Mouse (Mus musculus) gastrocnemius, postnatal 4 days (tissue): ENCODE results near the gene Micall2. TPM values are rescaled to one million over a fixed set of nuclear protein-coding genes. Genes with fewer than 3 reads are reported as not detected.
A peak's percentile ranks its signal among the peaks of the same experiment; 100 is the strongest.
"Not testable (repeated sequence)": the region's sequence is repeated elsewhere in the genome, so short reads cannot be mapped to it uniquely, and the experiment has no call there.

Experiments used
- DNase-seq, 2 experiments: peaks; one replicate each; pipeline ENCODE4 v3.0.0; 2021 to 2022; ENCODE audit warnings: low spot score in 2 of 2, mixed read lengths in 2 of 2
- total RNA-seq, 2 experiments: library from RNA; stranded (reverse); gene quantifications; 2 replicates each; pipeline ENCODE4 v1.2.3; 2021

Micall2 gene
- total RNA-seq, 2 experiments from 2014 or later, result 5.5 to 6.1 TPM

GRCm38 (mm10) chr5:139732634-139733107, 3.5 kb downstream of the Micall2 start:
- DNase-seq, result no peak

- DNase-seq, result no peak
Observed at GRCm38 (mm10) chr5:139730712-139731486, 5.2 kb downstream of the Micall2 start.

- DNase-seq, result no peak
Observed at GRCm38 (mm10) chr5:139727261-139727660, 8.9 kb downstream of the Micall2 start.

DNA sequence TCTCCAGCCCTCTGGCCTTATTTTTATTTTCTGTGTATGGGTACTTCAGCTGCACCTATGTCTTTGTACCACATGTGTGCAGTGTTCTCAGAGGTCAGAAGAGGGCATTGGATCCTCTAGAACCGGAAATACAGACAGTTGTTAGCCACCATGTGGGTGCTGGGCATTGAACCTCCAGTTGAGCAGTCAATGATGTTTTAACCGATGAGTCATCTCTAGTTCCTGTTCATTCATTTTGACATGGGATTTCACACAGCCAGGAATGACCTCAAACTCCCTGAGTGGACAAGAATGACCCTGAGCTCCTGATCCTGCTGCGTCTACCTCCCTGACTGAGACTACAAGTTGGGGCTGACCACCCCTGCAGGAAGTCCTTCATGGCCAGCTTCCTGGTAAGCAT, 9.9 kb downstream of the Micall2 start:
- no peak for DNase-seq

- DNase-seq, result no peak
Observed at GRCm38 (mm10) chr5:139724336-139725116, 11.6 kb downstream of the Micall2 start.

DNA sequence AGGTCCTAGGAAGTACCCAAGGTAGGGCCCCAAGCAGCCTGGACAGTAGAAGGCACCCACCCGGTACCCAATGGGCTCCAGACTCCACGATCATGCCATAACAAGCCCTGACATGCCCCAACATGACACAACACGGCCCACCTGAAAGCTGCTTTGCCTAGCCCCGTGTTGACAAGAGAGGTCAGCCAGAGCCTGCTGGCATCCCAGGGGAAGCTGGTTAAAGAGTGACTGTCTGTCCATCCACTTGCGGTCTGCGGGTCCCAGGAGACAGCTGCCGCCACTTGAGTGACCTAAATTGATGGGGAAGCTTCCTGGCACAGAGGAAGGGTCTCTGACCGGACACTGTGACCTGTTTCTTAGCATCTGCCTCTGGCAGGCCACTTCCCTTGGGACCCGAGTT, 13.0 kb downstream of the Micall2 start:
- DNase-seq, result no peak

- no peak for DNase-seq
Observed at GRCm38 (mm10) chr5:139722709-139723108, 13.4 kb downstream of the Micall2 start.

- DNase-seq, result no peak
Observed at GRCm38 (mm10) chr5:139718949-139719348, 17.2 kb downstream of the Micall2 start.

DNA sequence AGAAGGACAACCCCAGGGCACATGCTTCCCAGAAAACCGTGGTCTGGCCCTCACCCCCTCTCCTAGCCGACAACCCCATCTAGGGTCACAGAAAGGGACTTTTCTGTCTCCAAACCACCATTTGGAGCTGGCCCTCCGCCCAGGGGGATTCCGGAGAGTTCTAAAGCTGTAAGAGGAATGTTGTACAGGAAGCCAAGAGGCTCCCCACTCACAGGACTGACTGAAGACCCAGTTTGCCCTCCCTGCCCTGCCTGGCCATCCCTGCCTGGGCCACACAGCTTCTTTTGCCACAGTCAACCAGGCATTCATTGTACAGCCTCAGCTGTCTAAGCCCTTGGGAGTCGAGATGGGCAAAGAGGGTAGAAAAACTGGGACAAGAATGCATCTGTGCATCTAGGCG, 17.6 kb downstream of the Micall2 start:
- DNase-seq, result peak in 1 of 2 experiments; percentile 58

DNA sequence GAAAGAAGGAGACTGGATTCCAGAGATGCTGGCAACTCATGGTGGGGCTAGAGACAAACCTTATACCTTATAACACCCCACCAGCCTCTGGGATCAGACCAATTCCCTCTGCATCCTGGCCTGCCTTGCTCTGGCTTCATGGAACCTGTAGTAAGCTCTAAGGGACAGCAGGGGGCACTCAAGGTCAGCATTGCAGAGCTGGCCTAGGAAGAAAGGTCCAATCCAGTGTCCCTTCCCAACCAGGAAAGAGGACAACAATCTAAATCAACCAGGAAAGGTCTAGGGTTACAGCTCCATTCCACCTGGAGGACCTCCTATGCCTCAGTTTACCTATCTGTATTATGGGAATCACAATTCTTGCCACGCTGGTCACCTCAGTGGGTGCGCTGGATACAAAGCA, 18.4 kb downstream of the Micall2 start:
- peak in 1 of 2 experiments; percentile 49 for DNase-seq

GRCm38 (mm10) chr5:139706496-139706895, 29.6 kb downstream of the Micall2 start:
- no peak for DNase-seq

DNA sequence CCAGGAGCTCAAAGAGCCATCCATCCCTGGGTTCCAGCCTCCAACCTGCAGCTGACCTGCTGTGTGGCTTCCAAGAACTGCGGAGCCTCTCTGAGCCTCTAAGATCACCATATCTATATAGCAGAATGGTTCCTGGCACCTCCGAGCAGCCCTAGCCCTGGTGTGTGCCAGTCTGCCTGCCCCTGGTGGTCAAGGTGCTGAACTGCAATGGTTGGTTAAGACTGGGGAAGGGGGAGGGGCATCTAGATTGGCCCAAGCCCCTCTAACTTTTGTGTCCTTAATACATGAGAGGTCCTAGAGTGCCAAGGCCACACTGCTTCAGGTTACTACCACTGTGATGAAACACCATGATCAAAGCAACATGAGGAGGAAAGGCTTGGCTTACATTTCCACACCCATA, 33.2 kb downstream of the Micall2 start:
- no peak for DNase-seq

GRCm38 (mm10) chr5:139702236-139702635, 33.9 kb downstream of the Micall2 start:
- no peak for DNase-seq

- no peak for DNase-seq
Observed at GRCm38 (mm10) chr5:139696954-139697353, 39.2 kb downstream of the Micall2 start.

DNA sequence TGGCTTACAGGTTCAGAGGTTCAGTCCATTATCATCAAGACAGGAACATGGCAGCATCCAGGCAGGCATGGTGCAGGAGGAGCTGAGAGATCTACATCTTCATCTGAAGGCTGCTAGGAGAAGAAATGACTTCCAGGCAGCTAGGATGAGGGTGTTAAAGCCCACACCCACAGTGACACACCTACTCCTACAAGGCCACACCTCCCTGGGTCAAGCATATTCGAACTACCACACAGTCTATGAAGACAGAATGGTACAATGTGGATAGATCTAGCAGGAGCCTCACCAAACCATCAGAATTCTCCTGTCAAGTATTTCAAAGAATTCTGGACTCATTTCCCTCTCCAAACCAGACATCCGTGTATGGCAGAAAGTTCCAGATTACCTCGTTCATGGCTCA, 40.3 kb downstream of the Micall2 start:
- DNase-seq, result not testable (repeated sequence)

- no peak for DNase-seq
Observed at GRCm38 (mm10) chr5:139694989-139695571, 41.1 kb downstream of the Micall2 start.

DNA sequence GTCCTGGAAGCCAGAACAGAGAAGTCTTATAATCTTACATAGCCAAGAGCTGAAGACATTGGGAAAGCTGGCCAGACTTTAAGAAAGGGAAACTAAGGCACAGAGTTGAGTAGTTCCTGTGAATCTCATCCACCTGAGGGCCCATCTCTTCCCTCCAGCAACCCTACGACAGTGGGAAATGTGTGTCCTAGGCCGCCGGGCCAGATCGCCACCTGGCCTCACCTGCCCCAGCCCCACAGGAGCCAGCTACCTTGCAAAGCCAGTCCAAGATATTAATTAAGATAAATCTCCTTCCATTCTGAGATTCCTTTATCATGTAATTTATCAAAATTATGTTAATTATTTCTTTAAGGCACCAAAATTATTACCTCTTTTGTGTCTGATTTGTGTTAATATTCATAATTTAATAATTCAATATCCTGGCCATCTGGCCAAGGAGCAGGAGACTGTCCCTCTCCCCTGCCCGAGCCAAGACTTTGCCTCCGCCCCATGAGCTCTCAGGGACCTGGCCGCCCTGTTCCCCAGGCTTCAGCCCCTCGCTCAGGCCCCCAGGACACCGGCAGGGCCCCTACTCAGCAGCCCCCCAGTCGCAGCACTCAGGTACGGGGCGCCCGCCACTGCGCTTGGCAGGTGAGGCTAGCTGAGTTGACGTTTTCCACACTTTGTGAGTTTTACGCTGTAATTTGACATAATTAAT, 41.7 kb downstream of the Micall2 start:
- DNase-seq, result no peak

- DNase-seq, result no peak
Observed at GRCm38 (mm10) chr5:139690791-139691190, 45.3 kb downstream of the Micall2 start.

DNA sequence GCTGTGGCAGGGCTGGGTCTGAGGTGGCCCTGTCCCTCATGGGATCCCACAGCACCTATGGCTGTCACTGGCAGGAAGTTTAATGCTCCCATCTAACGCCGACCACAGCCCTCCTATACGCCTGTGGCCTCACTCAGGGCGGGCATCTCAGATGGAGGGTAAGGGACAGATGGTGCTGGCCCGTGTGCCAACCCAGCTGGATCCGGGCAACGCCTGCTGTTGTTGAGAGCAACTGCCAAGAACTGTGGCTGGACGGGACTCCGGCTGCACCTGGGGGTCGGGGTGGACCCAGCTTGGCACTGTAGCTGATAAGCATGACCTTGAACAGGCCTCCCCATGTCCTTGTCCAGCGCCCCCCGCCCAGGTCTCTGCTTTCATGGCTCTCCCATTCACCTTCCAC, 47.8 kb downstream of the Micall2 start:
- DNase-seq, result peak in 1 of 2 experiments; percentile 52

DNA sequence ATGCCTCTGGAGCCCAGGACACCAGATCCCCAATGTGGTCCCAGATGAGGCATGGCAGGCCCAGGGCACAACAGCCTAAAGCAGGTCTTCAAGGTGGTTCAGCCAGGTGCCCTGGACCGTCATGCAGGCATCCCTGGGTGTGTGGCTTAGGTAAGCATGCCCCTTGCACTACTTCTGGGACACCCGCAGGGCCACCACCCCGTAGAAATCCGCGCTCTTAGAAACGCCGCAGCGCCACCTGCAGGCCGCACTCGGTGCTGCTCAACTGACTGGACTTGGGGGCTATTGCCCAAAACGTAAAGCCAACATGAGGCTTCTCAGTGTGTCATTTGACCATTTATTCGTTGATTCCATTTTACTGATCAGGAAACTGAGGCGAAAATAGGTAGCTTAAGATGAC, 48.5 kb downstream of the Micall2 start:
- peak in 1 of 2 experiments; percentile 54 for DNase-seq

DNA sequence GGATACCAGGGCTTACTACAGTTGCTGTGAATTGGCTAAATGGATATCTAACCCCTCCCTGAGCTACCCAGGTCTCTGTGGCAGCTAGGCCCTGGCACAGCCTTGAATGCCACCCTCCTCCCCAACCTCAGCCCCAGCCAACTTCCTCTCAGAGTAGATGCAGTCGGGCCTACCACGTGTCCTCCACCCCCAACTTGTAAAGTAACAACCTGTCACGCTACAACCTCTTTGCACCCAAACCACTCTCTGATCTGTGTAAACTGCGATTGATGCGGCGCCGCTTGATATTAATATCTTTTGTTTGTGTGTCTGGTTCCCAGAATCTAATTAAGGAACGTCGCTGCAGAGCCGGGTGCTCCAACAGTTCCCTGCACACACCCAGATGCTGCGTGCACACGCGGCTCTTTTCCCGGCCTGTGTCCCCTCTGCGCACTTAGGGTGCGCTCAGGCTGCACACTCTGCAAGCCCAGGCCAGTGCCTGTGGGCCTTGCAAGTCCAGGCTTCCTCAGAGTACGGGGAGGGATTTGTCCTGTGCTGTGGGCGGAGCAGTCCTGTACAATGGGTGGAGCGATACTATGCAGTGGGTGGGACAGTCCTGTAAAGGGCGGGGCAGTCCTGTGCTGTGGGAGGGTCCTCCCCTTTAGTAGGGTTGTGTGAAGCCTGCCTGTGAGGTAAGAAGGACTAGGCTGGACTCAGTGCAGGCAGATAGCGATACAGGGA, 49.4 kb downstream of the Micall2 start:
- no peak for DNase-seq
